In the genomic region with DNA sequence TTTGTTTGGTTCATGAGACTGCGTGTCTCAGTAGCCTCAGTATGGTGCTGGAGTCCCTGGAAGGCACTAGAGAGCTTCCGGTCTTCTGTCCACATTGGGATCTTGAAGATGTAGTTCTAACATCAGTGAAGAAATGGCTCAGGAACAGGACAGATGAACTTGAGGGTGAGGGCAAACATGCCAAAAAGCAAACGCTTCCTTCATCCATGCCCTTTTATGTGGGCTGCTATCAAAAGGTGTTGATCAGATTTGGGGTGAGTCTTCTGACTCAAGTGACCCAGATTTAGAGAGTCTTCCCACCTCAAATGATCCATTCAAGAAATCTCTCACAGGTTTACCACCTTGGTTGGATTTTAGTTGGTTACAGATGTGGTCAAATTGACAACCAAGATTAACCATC, we compare ENCODE assay signal across 26 mouse cellular contexts.
DNase-seq lines count a peak whose midpoint lies in the region; ATAC-seq and TF ChIP-seq lines count a peak whose summit lies in the region.
"Had no signal": no experiment of that assay in that cellular context is flagged by ENCODE, and none has a peak within 500 bp of the region (broad histone marks: within the 10 kb centered on the region; RNA-seq: fewer than 3 reads in every experiment).

No protein-coding gene starts in this region.

- 73% methylated on average over 3 of the region's 3 CpGs for WGBS in thymus, adult 2 months

- no peaks in the 10 kb centered on the region for H3K27me3 ChIP-seq in thymus, adult 2 months (ENCODE audit: control insufficient read depth, insufficient read depth, low read length)
- H3K27me3 ChIP-seq: embryonic facial prominence, embryonic 13.5 days; forebrain, embryonic 12.5 days; forebrain, embryonic 15.5 days; hindbrain, embryonic 12.5 days; hindbrain, embryonic 15.5 days; intestine, embryonic 15.5 days; Patski had no signal

- no peaks in the 10 kb centered on the region for H3K36me3 ChIP-seq in thymus, adult 2 months (ENCODE audit: control insufficient read depth, insufficient read depth, low read length)
- H3K36me3 ChIP-seq: embryonic facial prominence, embryonic 10.5 days; embryonic facial prominence, embryonic 13.5 days; forebrain, embryonic 12.5 days; forebrain, embryonic 15.5 days; G1E; heart, embryonic 10.5 days; hindbrain, embryonic 12.5 days; hindbrain, embryonic 15.5 days; intestine, embryonic 15.5 days had no signal

- ATAC-seq in CD4-positive, CD25-positive, alpha-beta regulatory T cell, adult 4 months: no peak
- ATAC-seq: forebrain, embryonic 15.5 days; intestine, embryonic 15.5 days; Patski had no signal

- no peak for TF ChIP-seq POLR2A in thymus, adult 2 months (IDR thresholded peaks at IDR 0.05; ENCODE audit: control insufficient read depth, extremely low read depth, insufficient read depth, low read length, poor library complexity)

- DNase-seq in CD4-positive, CD25-positive, alpha-beta regulatory T cell, adult 2 months (ENCODE audit: low read depth, low spot score): peak; percentile 29
- no peak for DNase-seq in thymus, adult 2 months
- no peak for DNase-seq in thymus, postnatal 10 days (ENCODE audit: low spot score in 2 of 2)
- DNase-seq in naive thymus-derived CD4-positive, alpha-beta T cell, adult 2 months (ENCODE audit: low read depth): peak; percentile 60
- DNase-seq in c-Kit-positive CD71-positive TER-119-positive erythroid progenitor cells, embryonic 14.5 days (ENCODE audit: low spot score): no peak
- DNase-seq: adrenal gland, adult 2 months; adrenal gland, postnatal 14 days; cerebellum, adult 11-12 months; cerebellum, adult 8-10 months; cerebellum, postnatal 10 days; cerebellum, postnatal 36 days; embryo, embryonic 11 days; gastrocnemius, postnatal 25 days; heart, adult 2 months had no signal

- H3K4me3 ChIP-seq in thymus, adult 2 months (ENCODE audit: control insufficient read depth, insufficient read depth, low read length): no peak overlapping the region
- H3K4me3 ChIP-seq: embryonic facial prominence, embryonic 10.5 days; embryonic facial prominence, embryonic 13.5 days; erythroblast, embryonic 14.5 days; forebrain, embryonic 12.5 days; forebrain, embryonic 15.5 days; heart, adult 2 months; heart, embryonic 10.5 days; hindbrain, embryonic 12.5 days; hindbrain, embryonic 15.5 days; intestine, embryonic 15.5 days had no signal

- TF ChIP-seq CTCF in thymus, adult 2 months (IDR thresholded peaks at IDR 0.05; ENCODE audit: borderline replicate concordance, control insufficient read depth, extremely low read depth, insufficient read depth, low read length, poor library complexity): no peak

- peak overlapping the region; percentile 14; the same call in 1 of the 2 replicates for H3K27ac ChIP-seq in thymus, adult 2 months (ENCODE audit: control insufficient read depth, insufficient read depth, low read length)
- H3K27ac ChIP-seq: embryonic facial prominence, embryonic 10.5 days; embryonic facial prominence, embryonic 13.5 days; forebrain, embryonic 12.5 days; forebrain, embryonic 15.5 days; heart, adult 2 months; heart, embryonic 10.5 days; hindbrain, embryonic 12.5 days; hindbrain, embryonic 15.5 days; intestine, embryonic 15.5 days had no signal

- H3K4me1 ChIP-seq in thymus, adult 2 months (replicated peaks; ENCODE audit: control insufficient read depth, insufficient read depth, low read length): peaks cover 40% of the 10 kb centered on the region
- H3K4me1 ChIP-seq: hindbrain, embryonic 12.5 days had no signal

Comparison
In these comparisons a context has a peak if more than half of its experiments do, and no peak if none do; other contexts are left out.
1. DNase-seq: peak in CD4-positive, CD25-positive, alpha-beta regulatory T cell, adult 2 months (single experiment) and naive thymus-derived CD4-positive, alpha-beta T cell, adult 2 months (single experiment); none in thymus, adult 2 months (single experiment), thymus, postnatal 10 days (0 of 2) and c-Kit-positive CD71-positive TER-119-positive erythroid progenitor cells, embryonic 14.5 days (single experiment).